Mouse (Mus musculus) cortical plate, adult 2 months (tissue): Measurements from ENCODE around the gene Emc6.

ENCODE experiments used
- CTCF ChIP-seq: fragments of 200-500 bp; IDR thresholded peaks from 2 replicates; pipeline ENCODE4 v1.5.1; 2011; ENCODE audit warnings: mild to moderate bottlenecking, control low read depth, low read length; ENCODE audit not compliant: insufficient read depth; ENCODE audit errors: extremely low read depth
- POLR2A ChIP-seq: fragments of 200-500 bp; IDR thresholded peaks from 2 replicates; pipeline ENCODE4 v1.6.1; 2011; ENCODE audit warnings: mild to moderate bottlenecking, low read length, control low read depth; ENCODE audit not compliant: insufficient read depth; ENCODE audit errors: extremely low read depth

GRCm38 (mm10) chr11:73160811-73161200 is 16.0 kb downstream of the Emc6 start:
- no peak for TF ChIP-seq CTCF
- TF ChIP-seq POLR2A: no peak
